Mouse (Mus musculus) forebrain, embryonic 12.5 days (tissue): ENCODE data around the gene Aqp1. TPM values are rescaled to one million over a fixed set of nuclear protein-coding genes. Genes with fewer than 3 reads are reported as not detected.

ENCODE experiments used
- ATAC-seq: fragments of 200-750 bp; cut with Nextera tagmentation; 2 replicates; pipeline ENCODE4 v1.8.0; 2017; ENCODE audit warnings: moderate TSS enrichment; ENCODE audit not compliant: low FRiP score
- H3K27ac ChIP-seq: fragments of 300-500 bp; sonication (generic); 2 replicates; pipeline ENCODE4 v1.5.1; 2016; ENCODE audit warnings: mild to moderate bottlenecking
- H3K27me3 ChIP-seq: fragments of 300-500 bp; sonication (generic); 2 replicates; pipeline ENCODE4 v1.6.1; 2016; ENCODE audit warnings: mild to moderate bottlenecking
- H3K36me3 ChIP-seq: fragments of 300-500 bp; sonication (generic); replicated peaks from 2 replicates; pipeline ENCODE4 v1.6.1; 2016; ENCODE audit warnings: mild to moderate bottlenecking
- H3K4me1 ChIP-seq: fragments of 300-500 bp; sonication (generic); 2 replicates; pipeline ENCODE4 v1.6.1; 2016
- H3K4me2 ChIP-seq: fragments of 300-500 bp; sonication (generic); 2 replicates; pipeline ENCODE4 v1.6.1; 2016; ENCODE audit warnings: mild to moderate bottlenecking, moderate library complexity
- H3K4me3 ChIP-seq: fragments of 300-500 bp; sonication (generic); replicated peaks from 2 replicates; pipeline ENCODE4 v1.5.1; 2016; ENCODE audit warnings: mild to moderate bottlenecking
- H3K9ac ChIP-seq: fragments of 300-500 bp; sonication (generic); 2 replicates; pipeline ENCODE4 v1.6.1; 2016; ENCODE audit warnings: mild to moderate bottlenecking
- H3K9me3 ChIP-seq: fragments of 300-500 bp; sonication (generic); 2 replicates; pipeline ENCODE4 v1.6.1; 2016
- WGBS: fragments of 180-500 bp; shearing (Covaris S2); methylation state at CpG from one replicate; pipeline ENCODE4 v1.1.7; 2016; 5-methylcytosine and 5-hydroxymethylcytosine counted together
- polyA plus RNA-seq: library from polyadenylated mRNA; unstranded; fragments of >200 nt; fragmentation: Nextera tagmentation; extraction: Ambion mirVana; gene quantifications from 2 replicates; pipeline ENCODE4 v1.2.1, GENCODE M21; 2016

Aqp1 gene
- polyA plus RNA-seq, 1 experiment from 2014 or later, result 4.9 TPM

DNA sequence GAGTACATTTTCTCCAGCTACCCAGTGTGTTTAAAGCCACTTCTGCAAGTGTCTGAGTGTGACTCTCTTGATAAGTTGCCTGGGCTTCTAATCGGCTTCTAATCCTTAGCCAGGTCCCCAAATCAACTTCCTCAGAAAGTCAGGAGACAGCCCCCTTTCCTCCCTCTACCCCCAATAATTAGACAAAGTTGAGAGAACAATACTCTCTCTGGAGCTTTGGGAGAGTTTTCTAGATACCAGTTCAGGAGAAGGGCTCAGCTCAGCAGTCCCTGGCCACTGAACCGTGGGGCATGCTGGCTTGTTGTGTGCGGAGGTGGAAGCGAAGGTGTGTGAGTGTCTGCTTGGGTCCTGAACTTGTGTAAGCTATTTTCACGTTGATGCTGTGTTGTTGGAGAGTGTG, 1.0 kb downstream of the Aqp1 start:
- Histone ChIP-seq H3K27me3 (peaks cover 3% of the 10 kb centered on the region; the same call in 1 of the 2 replicates), H3K4me1 (peaks cover 14% of the 10 kb centered on the region), H3K9me3 (no peaks in the 10 kb centered on the region), H3K36me3 (no peaks in the 10 kb centered on the region), H3K4me2 (no peak overlapping the region), H3K4me3 (no peak overlapping the region), H3K9ac (no peak overlapping the region), H3K27ac (no peak overlapping the region)
- 83% methylated on average over 5 of the region's 5 CpGs for WGBS
- ATAC-seq, result no peak

DNA sequence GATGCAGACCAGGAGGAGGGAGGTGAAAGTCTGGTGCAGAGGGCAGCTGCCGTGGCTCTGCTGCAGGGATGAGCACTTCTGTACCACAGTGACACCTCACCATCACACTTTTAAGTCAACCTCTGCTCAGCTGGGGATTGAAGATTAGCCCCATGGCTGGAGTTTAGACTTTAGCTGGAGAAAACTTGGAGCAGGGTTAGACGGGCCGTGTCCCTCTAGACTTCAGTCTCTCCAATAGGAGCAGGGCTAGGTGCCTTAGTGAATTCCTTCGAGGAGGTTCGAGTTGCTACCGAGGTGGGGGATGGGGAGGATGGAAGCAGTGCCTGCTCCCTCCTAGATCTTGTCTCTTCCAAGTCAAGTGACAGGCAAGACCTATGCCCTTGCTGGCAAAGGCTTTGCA, 1.8 kb downstream of the Aqp1 start:
- Histone ChIP-seq H3K27me3 (peaks cover 3% of the 10 kb centered on the region; the same call in 1 of the 2 replicates), H3K36me3 (no peaks in the 10 kb centered on the region), H3K9ac (no peak overlapping the region), H3K27ac (no peak overlapping the region), H3K4me1 (peaks cover 10% of the 10 kb centered on the region), H3K4me3 (no peak overlapping the region), H3K9me3 (no peaks in the 10 kb centered on the region), H3K4me2 (no peak overlapping the region)
- 66% methylated on average over 6 of the region's 6 CpGs for WGBS
- no peak for ATAC-seq

DNA sequence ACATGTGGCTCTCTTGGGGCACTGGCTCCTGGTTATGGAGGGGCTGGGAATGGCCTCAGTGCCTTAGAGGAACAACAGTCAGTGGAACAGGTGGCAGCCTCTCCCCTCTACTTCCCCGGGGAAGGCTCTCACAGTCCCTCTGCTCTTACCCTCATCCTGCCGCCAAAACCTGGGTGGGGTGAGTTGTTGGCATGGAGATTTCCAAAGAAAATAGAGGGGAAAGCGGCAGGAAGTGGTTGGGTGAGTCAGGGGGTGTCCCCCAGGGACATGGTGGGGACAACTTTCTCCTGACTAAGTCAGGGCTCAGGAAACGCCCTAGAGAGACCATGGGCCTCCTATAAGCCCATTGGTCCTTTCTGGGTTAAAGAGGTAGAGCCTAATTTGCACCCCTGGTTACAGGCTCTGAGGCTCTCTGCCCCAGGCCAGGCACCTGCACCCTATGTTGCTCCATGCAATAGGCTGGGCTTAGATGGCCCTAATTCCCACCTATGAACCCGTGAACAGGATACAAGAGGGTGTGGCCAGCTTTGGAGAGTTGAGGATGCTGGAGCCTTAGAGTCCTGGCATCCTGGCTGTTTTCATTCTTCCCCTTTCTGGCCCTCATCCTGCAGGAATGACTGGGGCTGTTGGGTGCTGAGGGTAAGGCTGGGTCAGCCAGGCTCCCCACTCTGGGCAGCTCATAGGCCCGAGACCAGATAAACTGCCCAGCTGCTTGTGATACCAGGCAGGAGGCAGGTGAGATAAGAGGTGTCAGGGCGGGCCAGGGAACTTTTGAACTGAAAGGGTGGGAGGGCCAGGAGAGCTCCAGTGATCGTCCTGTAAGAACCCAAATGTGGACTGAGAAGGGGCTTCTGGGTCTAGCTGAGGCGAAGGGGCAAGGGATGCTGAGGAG, 2.9 kb downstream of the Aqp1 start:
- Histone ChIP-seq H3K36me3 (no peaks in the 10 kb centered on the region), H3K4me3 (no peak overlapping the region), H3K4me2 (no peak overlapping the region), H3K9me3 (no peaks in the 10 kb centered on the region), H3K27me3 (peaks cover 3% of the 10 kb centered on the region; the same call in 1 of the 2 replicates), H3K9ac (no peak overlapping the region), H3K27ac (no peak overlapping the region), H3K4me1 (peaks cover 10% of the 10 kb centered on the region)
- 80% methylated on average over 9 of the region's 9 CpGs for WGBS
- ATAC-seq, result no peak

DNA sequence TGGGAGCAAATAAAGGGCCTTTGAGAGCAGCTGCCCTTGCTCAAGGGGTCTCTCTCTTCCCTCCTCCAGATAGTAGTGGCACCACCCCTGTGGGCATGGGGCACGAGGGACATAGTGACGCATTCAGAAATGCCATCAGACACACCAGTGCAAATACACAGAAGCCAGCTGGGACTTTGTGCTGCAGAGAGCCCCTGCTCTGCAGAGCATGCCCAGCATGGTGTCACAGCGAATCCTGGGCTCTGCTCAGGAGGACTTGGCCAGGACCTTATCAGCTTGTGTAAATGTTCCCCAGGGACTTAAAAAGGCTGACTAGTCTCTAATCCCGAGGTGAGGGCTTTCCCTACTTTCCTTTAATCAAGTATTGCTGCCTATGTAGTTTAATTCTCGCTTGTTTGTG, 5.5 kb downstream of the Aqp1 start:
- Histone ChIP-seq H3K4me1 (no peaks in the 10 kb centered on the region; the same call in 1 of the 2 replicates), H3K9ac (no peak overlapping the region), H3K27ac (no peak overlapping the region), H3K4me3 (no peak overlapping the region), H3K4me2 (no peak overlapping the region), H3K27me3 (peaks cover 3% of the 10 kb centered on the region; the same call in 1 of the 2 replicates), H3K9me3 (no peaks in the 10 kb centered on the region), H3K36me3 (no peaks in the 10 kb centered on the region)
- 31% methylated on average over 5 of the region's 5 CpGs for WGBS
- no peak for ATAC-seq

DNA sequence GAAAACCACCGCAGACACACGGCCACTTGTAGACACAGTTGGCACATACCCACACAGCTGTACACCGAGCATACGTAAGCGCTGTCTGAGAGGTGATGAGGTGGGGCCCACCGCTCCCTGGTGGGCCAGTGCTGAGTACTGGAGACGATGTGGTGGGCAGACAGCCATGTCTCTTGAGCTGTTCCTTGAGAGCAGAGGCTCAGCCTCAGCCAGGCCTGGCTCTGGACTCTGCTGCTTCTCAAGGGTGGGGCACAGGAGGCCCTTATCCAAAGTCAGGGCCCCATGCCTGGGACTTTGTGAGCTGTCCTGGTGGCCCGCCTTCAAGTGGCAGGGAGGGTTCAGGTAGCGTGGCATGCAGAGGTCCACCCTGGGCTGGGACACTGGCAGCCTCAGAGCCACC, 6.1 kb downstream of the Aqp1 start:
- H3K27ac ChIP-seq, result no peak overlapping the region
- no peaks in the 10 kb centered on the region for H3K36me3 ChIP-seq
- no peak overlapping the region for H3K4me3 ChIP-seq
- peaks cover 3% of the 10 kb centered on the region; the same call in 1 of the 2 replicates for H3K27me3 ChIP-seq
- no peak overlapping the region for H3K4me2 ChIP-seq
- ATAC-seq, result no peak; the same call in 1 of the 2 replicates
- H3K9me3 ChIP-seq, result no peaks in the 10 kb centered on the region
- H3K9ac ChIP-seq, result no peak overlapping the region
- WGBS, result 78% methylated on average over 9 of the region's 9 CpGs
- no peaks in the 10 kb centered on the region for H3K4me1 ChIP-seq

DNA sequence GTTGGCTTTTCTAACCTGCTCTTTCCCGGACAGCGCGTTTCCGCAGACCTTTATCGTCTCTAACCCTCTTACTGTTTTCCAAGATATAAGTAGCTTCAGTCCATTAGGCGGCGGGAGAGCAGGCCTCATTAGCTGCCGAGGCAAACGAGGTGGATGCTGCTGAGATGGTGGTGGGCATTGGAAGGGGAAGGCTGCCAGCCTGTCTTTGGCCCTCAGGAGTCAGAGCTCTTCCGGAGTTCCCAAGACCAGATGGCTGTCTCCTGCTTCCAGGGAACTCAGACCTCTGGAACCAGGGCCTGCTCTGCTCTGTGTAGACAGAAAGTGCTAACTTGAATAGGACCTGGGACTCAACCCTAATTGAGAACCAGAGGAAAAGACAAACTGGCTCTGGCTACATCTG, 7.2 kb downstream of the Aqp1 start:
- 77% methylated on average over 10 of the region's 10 CpGs for WGBS
- no peaks in the 10 kb centered on the region for H3K9me3 ChIP-seq
- no peak overlapping the region for H3K4me2 ChIP-seq

DNA sequence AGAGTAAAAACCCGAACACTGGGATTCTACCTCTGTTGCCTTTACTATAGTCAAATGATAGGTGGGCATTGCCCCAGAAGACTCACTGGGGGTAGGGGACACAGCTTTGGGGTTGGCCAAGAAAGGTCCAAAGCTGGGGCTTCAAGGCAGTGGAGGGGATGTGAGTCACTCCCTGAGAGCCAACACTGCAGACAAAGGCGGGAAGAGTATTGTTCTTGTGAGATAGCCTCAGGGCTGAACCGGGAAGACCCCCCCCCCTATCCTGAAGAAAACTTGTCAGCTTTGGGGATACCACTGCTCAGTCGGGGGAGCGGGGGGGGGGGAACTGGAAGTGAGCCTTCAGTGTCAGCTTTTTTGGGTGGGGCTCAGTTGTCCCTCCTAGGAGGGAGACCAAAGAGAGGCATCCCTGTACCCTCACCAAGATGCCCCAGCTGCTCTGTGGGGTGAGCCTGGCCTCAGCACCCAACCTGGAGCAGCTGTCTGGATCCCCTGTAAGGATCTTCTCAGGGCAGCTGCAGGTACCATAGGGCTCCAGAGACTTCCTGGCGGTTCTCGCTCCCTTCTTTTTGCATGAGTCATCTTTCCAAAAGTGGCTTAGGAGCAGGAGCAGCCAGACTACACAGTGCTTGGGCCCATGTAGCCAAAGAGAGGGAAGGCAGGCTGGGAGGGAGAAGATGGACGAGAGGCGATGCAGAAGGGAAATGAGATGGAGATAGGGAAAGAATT, 8.2 kb downstream of the Aqp1 start:
- H3K4me2 ChIP-seq, result no peak overlapping the region
- no peaks in the 10 kb centered on the region for H3K36me3 ChIP-seq
- H3K27me3 ChIP-seq, result no peaks in the 10 kb centered on the region
- no peaks in the 10 kb centered on the region for H3K4me1 ChIP-seq
- H3K9me3 ChIP-seq, result no peaks in the 10 kb centered on the region
- H3K9ac ChIP-seq, result no peak overlapping the region
- no peak overlapping the region for H3K27ac ChIP-seq
- 86% methylated on average over 9 of the region's 9 CpGs for WGBS
- ATAC-seq, result no peak
- no peak overlapping the region for H3K4me3 ChIP-seq

More for the DNA sequence above, 7.2 kb downstream of the Aqp1 start:
- 0 out of 2 replicates have a peak, but pooled peaks cover 2% of the 10 kb centered on the region for H3K27me3 ChIP-seq
- H3K36me3 ChIP-seq, result no peaks in the 10 kb centered on the region
- H3K4me3 ChIP-seq, result no peak overlapping the region
- ATAC-seq, result no peak
- H3K9ac ChIP-seq, result no peak overlapping the region
- H3K4me1 ChIP-seq, result no peaks in the 10 kb centered on the region
- no peak overlapping the region for H3K27ac ChIP-seq

DNA sequence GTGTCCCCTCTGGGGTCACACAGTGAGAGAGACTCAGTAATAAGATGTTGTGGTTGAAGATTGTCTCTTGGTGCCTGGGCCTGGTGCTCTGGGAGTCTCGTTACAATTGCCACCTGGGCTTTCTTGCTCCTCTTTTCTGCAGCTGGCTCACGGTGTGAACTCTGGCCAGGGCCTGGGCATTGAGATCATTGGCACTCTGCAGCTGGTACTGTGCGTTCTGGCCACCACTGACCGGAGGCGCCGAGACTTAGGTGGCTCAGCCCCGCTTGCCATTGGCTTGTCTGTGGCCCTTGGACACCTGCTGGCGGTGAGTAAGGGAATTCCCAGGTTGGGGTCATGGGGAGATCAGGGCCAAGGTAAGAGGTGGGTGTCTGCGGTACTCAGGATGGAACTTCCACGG, 9.0 kb downstream of the Aqp1 start:
- H3K4me1 ChIP-seq, result no peaks in the 10 kb centered on the region
- H3K27ac ChIP-seq, result no peak overlapping the region
- H3K9me3 ChIP-seq, result 0 out of 2 replicates have a peak, but pooled peaks cover 5% of the 10 kb centered on the region
- H3K36me3 ChIP-seq, result no peaks in the 10 kb centered on the region
- H3K27me3 ChIP-seq, result no peaks in the 10 kb centered on the region
- no peak overlapping the region for H3K9ac ChIP-seq
- H3K4me2 ChIP-seq, result no peak overlapping the region
- WGBS, result 89% methylated on average over 10 of the region's 10 CpGs
- no peak for ATAC-seq
- H3K4me3 ChIP-seq, result no peak overlapping the region

DNA sequence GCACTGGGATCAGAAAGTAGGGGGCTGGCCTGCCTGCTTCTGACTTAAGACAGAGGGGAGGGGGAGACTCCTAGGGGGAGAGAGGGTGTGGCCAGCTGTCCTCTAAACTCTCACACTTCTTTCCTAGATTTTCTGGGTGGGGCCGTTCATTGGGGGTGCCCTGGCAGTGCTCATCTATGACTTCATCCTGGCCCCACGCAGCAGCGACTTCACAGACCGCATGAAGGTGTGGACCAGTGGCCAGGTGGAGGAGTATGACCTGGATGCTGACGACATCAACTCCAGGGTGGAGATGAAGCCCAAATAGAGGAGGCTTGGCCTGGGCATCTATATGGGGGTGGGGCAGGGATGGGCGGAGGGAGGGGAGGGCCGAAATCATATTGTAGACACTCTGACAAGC, 10.3 kb downstream of the Aqp1 start:
- Histone ChIP-seq H3K4me3 (no peak overlapping the region), H3K4me2 (no peak overlapping the region), H3K9ac (no peak overlapping the region), H3K36me3 (no peaks in the 10 kb centered on the region), H3K27me3 (no peaks in the 10 kb centered on the region), H3K9me3 (0 out of 2 replicates have a peak, but pooled peaks cover 5% of the 10 kb centered on the region), H3K4me1 (no peaks in the 10 kb centered on the region), H3K27ac (no peak overlapping the region)
- no peak for ATAC-seq
- 87% methylated on average over 7 of the region's 7 CpGs for WGBS

DNA sequence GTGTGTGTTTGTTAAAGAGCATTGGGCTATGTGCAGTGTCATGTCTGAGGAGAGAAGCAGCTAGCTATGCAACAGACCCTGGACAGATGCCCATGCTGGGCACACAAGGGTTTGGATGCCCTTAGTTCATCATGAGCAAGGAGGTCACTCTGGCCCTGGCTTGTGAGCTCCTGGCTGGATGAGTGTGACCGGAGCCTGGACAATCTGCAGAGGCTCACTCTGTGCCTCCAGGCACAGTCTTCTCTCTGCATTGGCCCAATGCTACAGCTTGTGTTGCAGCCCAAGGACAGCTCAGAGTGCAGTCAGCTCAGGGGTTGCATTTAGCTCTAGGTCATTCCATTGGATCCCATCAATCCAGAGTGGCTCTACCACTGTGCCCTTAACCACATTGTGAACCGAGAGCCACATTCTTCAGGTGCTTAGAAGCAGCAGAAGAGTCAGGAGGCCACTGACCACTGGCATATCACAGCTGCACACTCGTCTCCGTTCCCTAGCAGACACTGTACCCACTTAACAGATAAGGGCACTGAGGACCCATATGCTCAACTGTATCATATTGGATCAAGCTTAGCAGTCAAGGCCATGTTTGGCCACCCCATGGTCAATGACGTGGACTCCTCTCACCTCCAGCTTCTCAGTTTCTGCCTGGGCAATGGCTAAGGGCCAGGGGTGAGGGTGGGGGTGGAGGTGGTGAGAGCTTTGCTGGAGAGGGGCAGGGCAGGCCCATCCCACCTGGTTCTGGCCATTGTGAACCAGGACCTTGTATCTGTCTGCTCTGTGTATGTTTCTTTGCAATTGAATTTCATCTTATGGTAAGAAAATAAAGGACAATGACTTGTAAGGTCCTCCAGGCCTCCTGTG, 11.7 kb downstream of the Aqp1 start:
- no peaks in the 10 kb centered on the region for H3K36me3 ChIP-seq
- no peak for ATAC-seq
- H3K9ac ChIP-seq, result no peak overlapping the region
- no peak overlapping the region for H3K27ac ChIP-seq
- 83% methylated on average over 5 of the region's 5 CpGs for WGBS
- 0 out of 2 replicates have a peak, but pooled peaks cover 5% of the 10 kb centered on the region for H3K9me3 ChIP-seq
- H3K4me3 ChIP-seq, result no peak overlapping the region
- no peaks in the 10 kb centered on the region for H3K27me3 ChIP-seq
- no peaks in the 10 kb centered on the region for H3K4me1 ChIP-seq
- no peak overlapping the region for H3K4me2 ChIP-seq

DNA sequence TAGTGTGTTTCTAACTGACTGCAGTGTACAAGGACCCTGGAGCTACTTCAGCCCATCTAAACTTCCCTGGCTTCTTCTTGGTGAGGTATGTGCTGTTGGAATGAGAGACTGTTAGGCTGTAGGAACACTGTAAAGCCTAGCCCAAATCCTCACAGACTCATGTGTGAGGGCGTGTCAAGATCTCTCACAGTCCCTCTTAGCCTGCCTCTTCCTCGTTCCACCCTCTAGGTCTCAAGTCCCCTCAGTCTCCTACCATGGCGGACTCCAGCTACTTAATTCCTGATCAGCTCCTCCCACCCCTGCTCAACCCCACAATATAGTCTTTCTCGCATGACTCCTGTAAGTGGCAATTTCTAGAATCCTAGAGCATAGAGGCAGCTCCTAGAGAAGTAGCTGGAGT, 13.0 kb downstream of the Aqp1 start:
- Histone ChIP-seq H3K36me3 (no peaks in the 10 kb centered on the region), H3K27me3 (no peaks in the 10 kb centered on the region), H3K27ac (no peak overlapping the region), H3K4me2 (no peak overlapping the region), H3K9ac (no peak overlapping the region), H3K4me3 (no peak overlapping the region), H3K9me3 (0 out of 2 replicates have a peak, but pooled peaks cover 5% of the 10 kb centered on the region), H3K4me1 (no peaks in the 10 kb centered on the region)
- no peak for ATAC-seq
- 87% methylated on average over 4 of the region's 4 CpGs for WGBS
